Mouse (Mus musculus) spleen, postnatal 36 days (tissue): Measurements from ENCODE around the gene 4930544D05Rik.

Experiments
- DNase-seq, 2 experiments: peaks; one replicate each; pipeline ENCODE4 v3.0.0; 2022; ENCODE audit warnings: low spot score in 2 of 2, mixed read lengths in 1 of 2

The 4930544D05Rik gene

GRCm38 (mm10) chr11:70598451-70598953 lies 17.1 kb upstream of the 4930544D05Rik start:
- DNase-seq = no peak

GRCm38 (mm10) chr11:70605024-70605566 lies 10.6 kb upstream of the 4930544D05Rik start:
- peak; percentile 60 to 63 for DNase-seq

- DNase-seq = no peak
Observed at GRCm38 (mm10) chr11:70606717-70607116, 8.9 kb upstream of the 4930544D05Rik start.

GRCm38 (mm10) chr11:70607611-70608010 lies 8.0 kb upstream of the 4930544D05Rik start:
- no peak for DNase-seq

GRCm38 (mm10) chr11:70608381-70609066 lies 7.1 kb upstream of the 4930544D05Rik start:
- DNase-seq = no peak

GRCm38 (mm10) chr11:70610752-70611151 lies 4.9 kb upstream of the 4930544D05Rik start:
- no peak for DNase-seq

GRCm38 (mm10) chr11:70612505-70612904 lies 3.1 kb upstream of the 4930544D05Rik start:
- no peak for DNase-seq

- DNase-seq = peak; percentile 83 to 84
Observed at GRCm38 (mm10) chr11:70615074-70615473, 574 bp upstream of the 4930544D05Rik start.

GRCm38 (mm10) chr11:70619101-70619500 lies 3.5 kb downstream of the 4930544D05Rik start, which contains the start of gene Chrne:
TSS of gene Chrne (minus strand) at chr11:70619216.
- DNase-seq = no peak

GRCm38 (mm10) chr11:70621972-70622814 lies 6.5 kb downstream of the 4930544D05Rik start:
- no peak for DNase-seq

GRCm38 (mm10) chr11:70623053-70623742 lies 7.5 kb downstream of the 4930544D05Rik start:
- DNase-seq = no peak

GRCm38 (mm10) chr11:70625473-70625872 lies 9.8 kb downstream of the 4930544D05Rik start:
- peak in 1 of 2 experiments; percentile 38 for DNase-seq

GRCm38 (mm10) chr11:70626877-70627276 lies 11.2 kb downstream of the 4930544D05Rik start:
- no peak for DNase-seq

GRCm38 (mm10) chr11:70628431-70628830 lies 12.8 kb downstream of the 4930544D05Rik start:
- DNase-seq = no peak

GRCm38 (mm10) chr11:70629557-70629956 lies 13.9 kb downstream of the 4930544D05Rik start:
- peak; percentile 33 to 52 for DNase-seq

GRCm38 (mm10) chr11:70630129-70630528 lies 14.5 kb downstream of the 4930544D05Rik start:
- DNase-seq = no peak

GRCm38 (mm10) chr11:70635601-70636000 lies 20.0 kb downstream of the 4930544D05Rik start:
- no peak for DNase-seq

GRCm38 (mm10) chr11:70637764-70638163 lies 22.1 kb downstream of the 4930544D05Rik start:
- DNase-seq = no peak

GRCm38 (mm10) chr11:70638293-70638692 lies 22.6 kb downstream of the 4930544D05Rik start:
- no peak for DNase-seq

GRCm38 (mm10) chr11:70638714-70639278 lies 23.1 kb downstream of the 4930544D05Rik start, which contains the start of gene Gp1ba:
TSS of gene Gp1ba (plus strand) at chr11:70639122.
- no peak for DNase-seq

GRCm38 (mm10) chr11:70639976-70640375 lies 24.3 kb downstream of the 4930544D05Rik start:
- DNase-seq = no peak
